Mouse (Mus musculus) CH12F3 (cell line): ENCODE results near the gene Slc16a8.
"Not testable (repeated sequence)": the region's sequence is repeated elsewhere in the genome, so short reads cannot be mapped to it uniquely, and the experiment has no call there.

Experiments used
- in situ Hi-C: fragments of 300-500 bp; cut with MboI; formaldehyde crosslinking; loops from 2 replicates; pipeline ENCODE4 v1.14.3; 2020; ENCODE audit warnings: low sequenced_read_pairs

The Slc16a8 gene

DNA sequence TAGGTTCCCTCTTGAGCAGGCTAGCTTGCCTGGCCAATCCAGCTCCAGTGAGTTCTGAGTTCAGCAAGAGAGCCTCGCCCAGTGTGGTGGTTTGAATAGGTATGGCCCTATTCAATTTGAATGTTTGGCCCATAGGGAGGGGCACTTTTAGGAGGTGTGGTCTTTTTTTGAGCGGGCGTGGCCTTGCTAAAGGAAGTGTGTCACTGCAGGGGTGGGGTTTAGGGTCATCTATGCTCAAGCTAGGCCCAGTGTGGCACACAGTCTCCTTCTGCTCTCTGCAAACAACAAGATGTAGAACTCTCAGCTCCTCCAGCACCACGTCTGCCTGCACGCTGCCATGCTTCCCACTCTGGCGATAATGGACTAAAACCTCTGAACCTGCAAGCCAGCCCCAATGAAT is 9.2 kb upstream of the Slc16a8 start:
- in situ Hi-C loops: no loop called here

DNA sequence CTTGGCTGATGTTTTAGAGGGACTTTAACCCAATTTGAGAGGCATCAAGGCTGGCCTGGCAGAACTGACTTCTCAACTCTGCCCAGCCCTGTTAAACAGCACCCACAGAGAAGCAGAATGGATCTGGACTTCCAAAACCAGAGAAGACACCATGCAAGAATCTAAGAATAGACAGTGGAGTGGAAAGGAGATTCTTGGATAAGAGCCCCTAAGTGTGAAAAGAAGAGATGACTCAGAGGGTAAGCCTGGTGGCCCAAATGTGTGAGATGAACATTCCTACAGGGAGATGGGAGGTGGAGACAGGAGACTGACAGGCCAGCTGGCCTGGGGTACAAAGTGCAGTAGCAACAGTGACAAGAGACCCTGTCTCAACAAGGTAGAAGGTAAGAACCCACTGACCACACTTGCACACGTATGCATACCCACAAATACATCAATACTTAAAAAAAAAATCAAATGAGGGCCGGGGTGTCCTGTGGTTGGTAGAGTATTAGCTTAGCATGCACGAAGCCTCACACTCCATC is 8.3 kb upstream of the Slc16a8 start:
- in situ Hi-C loops: no loop called here

DNA sequence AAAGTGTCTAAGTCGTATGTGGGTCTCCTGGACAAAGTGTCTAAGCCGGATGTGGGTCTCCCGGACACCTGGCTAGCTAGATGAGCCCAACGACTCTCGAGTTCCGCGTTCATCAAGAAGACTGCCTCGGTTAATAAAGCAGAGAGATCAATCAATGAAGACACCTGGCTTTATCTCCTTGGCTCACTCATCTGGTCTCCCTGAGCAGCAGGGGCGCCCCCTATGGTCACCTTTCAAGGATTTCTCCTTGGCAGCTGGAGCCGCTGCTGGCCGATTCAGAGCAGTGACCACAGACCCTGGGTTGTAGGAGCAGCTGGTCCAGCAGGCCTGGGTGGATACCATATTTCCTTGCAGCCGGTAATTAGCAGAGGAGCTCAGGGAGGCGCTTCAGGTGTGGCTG is 7.8 kb upstream of the Slc16a8 start:
- in situ Hi-C loops: no loop called here

- in situ Hi-C loops: no loop called here
Observed at GRCm38 (mm10) chr15:79261757-79262156, 7.2 kb upstream of the Slc16a8 start.

GRCm38 (mm10) chr15:79261095-79261725 is 6.6 kb upstream of the Slc16a8 start:
- in situ Hi-C loops: no loop called here

DNA sequence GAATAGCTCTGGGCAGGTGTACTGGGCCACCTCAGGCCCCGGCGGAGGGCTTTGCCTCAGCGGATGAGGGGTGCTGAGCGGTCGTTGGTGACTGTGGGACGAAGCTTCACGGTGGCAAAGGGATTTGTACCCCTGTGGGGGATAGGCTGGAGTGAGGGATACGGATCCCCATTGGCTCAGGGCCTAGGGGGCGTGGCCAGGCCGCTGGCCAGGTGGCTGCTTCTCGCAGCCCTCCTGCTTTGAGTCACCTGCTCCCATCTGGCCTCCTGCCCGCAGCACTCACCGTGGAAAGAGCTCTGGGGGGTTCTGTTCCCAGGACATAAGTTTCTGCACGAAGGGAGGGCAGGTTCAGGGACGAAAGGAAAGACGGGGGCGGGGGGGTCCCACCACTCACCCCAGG is 4.0 kb upstream of the Slc16a8 start:
- in situ Hi-C loops: no loop called here

DNA sequence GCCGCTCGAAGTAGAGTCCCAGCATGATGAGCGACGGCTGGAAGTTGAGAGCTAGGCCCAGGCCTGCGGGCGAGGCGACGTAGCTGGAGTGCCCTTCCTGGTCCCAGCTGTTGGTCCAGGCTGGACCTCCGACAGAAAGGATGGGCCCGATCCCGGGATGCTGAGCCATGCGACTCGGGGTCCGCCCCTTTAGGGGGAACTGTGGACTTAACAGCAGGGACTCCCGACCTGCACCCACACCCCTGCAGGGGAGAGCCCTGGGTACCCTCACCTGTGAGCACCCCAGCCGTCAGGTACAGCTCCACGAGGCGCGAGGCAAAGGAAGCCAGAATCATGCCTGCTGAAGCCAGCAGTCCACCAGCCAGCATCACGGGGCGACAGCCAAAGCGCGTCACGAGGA is 2.0 kb downstream of the Slc16a8 start:
- in situ Hi-C loops: no loop called here

DNA sequence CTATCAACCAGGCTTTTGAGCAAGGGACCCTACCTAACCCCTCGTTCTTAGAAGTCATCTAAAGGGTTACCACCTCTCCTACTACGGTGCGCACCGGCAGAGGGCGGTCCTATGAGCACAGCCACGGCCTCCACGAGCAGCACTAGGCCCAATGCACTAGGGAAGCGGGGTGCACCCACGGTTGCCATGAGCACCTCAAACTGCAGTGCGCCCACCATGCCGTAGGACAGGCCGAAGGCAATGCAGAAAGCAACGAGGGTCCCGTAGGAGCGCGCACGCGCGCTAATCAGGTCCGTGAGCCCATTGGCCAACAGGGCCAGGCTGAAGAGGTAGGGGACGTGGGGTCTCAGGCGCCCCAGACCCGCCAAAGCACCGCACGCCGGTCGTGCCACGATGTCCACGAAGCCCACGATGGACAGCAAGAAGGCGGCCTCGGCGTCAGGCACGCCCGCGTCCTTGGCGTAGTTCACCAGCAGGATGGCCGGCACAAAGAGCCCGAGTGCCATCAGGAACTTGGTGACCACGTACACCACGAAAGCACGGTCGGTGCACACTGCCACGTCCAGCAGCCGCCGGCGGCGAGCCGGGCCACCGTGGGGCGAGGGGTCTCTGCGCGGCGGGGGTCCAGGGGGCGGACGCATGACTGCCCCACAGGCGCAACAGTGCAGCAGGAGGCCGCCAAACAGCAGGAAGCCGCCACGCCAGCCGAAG is 2.6 kb downstream of the Slc16a8 start:
- in situ Hi-C loops: no loop called here

- in situ Hi-C loops: no loop called here
Observed at GRCm38 (mm10) chr15:79251168-79251567, 3.4 kb downstream of the Slc16a8 start.

DNA sequence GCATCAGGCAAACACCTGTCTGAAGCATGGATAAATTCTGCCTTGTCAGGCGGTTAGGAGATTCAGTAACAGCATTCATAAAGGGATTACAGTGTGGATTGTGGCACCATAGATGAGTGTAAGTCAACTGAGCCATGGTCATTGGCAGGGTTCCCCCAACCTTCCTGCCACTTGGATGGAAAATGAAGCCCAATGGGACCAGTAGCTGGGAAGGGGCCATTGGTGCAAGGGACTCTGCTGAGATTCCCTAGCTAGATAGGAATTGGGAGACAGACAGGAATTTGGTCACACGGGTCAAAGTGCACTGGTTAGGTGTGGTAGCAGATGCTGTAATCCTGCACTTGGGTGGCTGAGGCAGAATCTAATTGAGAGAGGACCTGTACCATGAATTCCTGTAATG is 4.3 kb downstream of the Slc16a8 start:
- in situ Hi-C loops: no loop called here

GRCm38 (mm10) chr15:79245321-79245720 is 9.2 kb downstream of the Slc16a8 start:
- in situ Hi-C loops: no loop called here

GRCm38 (mm10) chr15:79244071-79244893 is 10.3 kb downstream of the Slc16a8 start:
- in situ Hi-C loops: no loop called here

- in situ Hi-C loops: no loop called here
Observed at GRCm38 (mm10) chr15:79243234-79244042, 11.1 kb downstream of the Slc16a8 start.

- in situ Hi-C loops: no loop called here
Observed at GRCm38 (mm10) chr15:79242574-79243233, 11.9 kb downstream of the Slc16a8 start.

GRCm38 (mm10) chr15:79238036-79238435 is 16.5 kb downstream of the Slc16a8 start:
- in situ Hi-C loops: no loop called here

DNA sequence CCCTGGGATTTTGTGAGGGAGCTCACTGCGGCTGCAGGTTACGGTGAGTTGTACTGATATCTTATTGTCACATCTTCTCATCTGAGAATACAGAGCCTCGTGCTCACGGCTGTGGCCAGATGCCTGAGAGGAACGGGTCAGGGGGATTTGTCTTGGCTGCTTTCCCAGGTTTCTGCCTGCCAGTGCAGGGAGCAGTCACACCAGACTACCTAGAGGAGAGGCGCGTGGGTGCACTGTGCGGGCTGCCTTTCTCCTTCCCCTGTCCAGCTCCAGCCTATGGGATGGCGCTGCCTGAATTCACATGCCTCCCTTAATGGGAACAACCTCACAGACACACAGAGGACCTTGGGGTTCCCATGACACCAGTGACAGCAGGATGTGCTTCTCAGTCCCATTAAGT is 19.3 kb downstream of the Slc16a8 start:
- in situ Hi-C loops: no loop called here

GRCm38 (mm10) chr15:79229058-79229821 is 25.3 kb downstream of the Slc16a8 start, which contains the start of the genes Pick1 and Gm49486:
Pick1 (plus strand) TSS chr15:79229173.
Gm49486 (plus strand) TSS chr15:79229391.
- in situ Hi-C loops: no loop called here

GRCm38 (mm10) chr15:79225780-79226179 is 28.8 kb downstream of the Slc16a8 start:
- in situ Hi-C loops: not testable (repeated sequence)

GRCm38 (mm10) chr15:79224685-79225084 is 29.9 kb downstream of the Slc16a8 start:
- in situ Hi-C loops: no loop called here
